Mouse (Mus musculus) G1E (cell line): ENCODE data around the gene Arhgap20. TPM values are rescaled to one million over a fixed set of nuclear protein-coding genes. Genes with fewer than 3 reads are reported as not detected.

Experiments used
- ATAC-seq: 2 replicates; pipeline ENCODE4 v1.8.0; 2016; ENCODE audit warnings: mild to moderate bottlenecking; ENCODE audit not compliant: insufficient number of reproducible peaks, poor library complexity, low FRiP score, severe bottlenecking; ENCODE audit errors: extremely low read depth
- DNase-seq: peaks from one replicate; pipeline ENCODE4 v3.0.0; 2012; ENCODE audit warnings: low spot score
- H3K27me3 ChIP-seq: 2 replicates; pipeline ENCODE4 v1.6.1; 2012; ENCODE audit warnings: mild to moderate bottlenecking, low read length, inconsistent platforms; ENCODE audit not compliant: insufficient read depth
- H3K36me3 ChIP-seq: replicated peaks from 2 replicates; pipeline ENCODE3; 2012; ENCODE audit warnings: mild to moderate bottlenecking, inconsistent platforms
- H3K4me1 ChIP-seq: 2 replicates; pipeline ENCODE4 v1.6.1; 2012; ENCODE audit warnings: low read depth, low read length, inconsistent platforms, mixed read lengths; ENCODE audit not compliant: insufficient read depth
- H3K4me3 ChIP-seq: 2 replicates; pipeline ENCODE4 v1.5.1; 2012; ENCODE audit warnings: low read depth, mild to moderate bottlenecking, inconsistent platforms, low read length, moderate library complexity, mixed read lengths
- H3K9me3 ChIP-seq: replicated peaks from 2 replicates; pipeline ENCODE4 v1.6.1; 2012; ENCODE audit warnings: inconsistent platforms
- CTCF ChIP-seq: IDR thresholded peaks from 2 replicates; pipeline ENCODE4 v1.5.1; 2012; ENCODE audit warnings: low read depth, low read length, inconsistent platforms, mixed read lengths
- GATA1 ChIP-seq: IDR thresholded peaks from 2 replicates; pipeline ENCODE4 v1.6.1; 2012; ENCODE audit warnings: borderline replicate concordance, low read length, inconsistent platforms, mixed read lengths
- GATA2 ChIP-seq: IDR thresholded peaks from 2 replicates; pipeline ENCODE4 v1.6.1; 2012; ENCODE audit warnings: low read depth, low read length, inconsistent platforms, borderline replicate concordance
- POLR2AphosphoS5 ChIP-seq: IDR thresholded peaks from 2 replicates; pipeline ENCODE4 v1.6.1; 2012; ENCODE audit warnings: low read depth, low read length, inconsistent platforms; ENCODE audit not compliant: insufficient replicate concordance
- TAL1 ChIP-seq: conservative IDR thresholded peaks from 2 replicates; pipeline ENCODE4 v1.6.1; 2012; ENCODE audit warnings: low read depth, low read length, inconsistent platforms, mixed read lengths
- polyA plus RNA-seq: library from polyadenylated mRNA; stranded (reverse); fragments of >175 nt; gene quantifications from 2 replicates; pipeline ENCODE4 v1.2.3, GENCODE M21; 2012
- total RNA-seq, 2 experiments: library from RNA; stranded (forward) in 1 of 2; stranded (reverse) in 1 of 2; fragments of 200-1000 nt in 1 of 2; fragments of >200 nt in 1 of 2; fragmentation: Nextera tagmentation in 1 of 2; gene quantifications; 2 replicates each; pipeline ENCODE4 v1.2.3; 2014 to 2017

Arhgap20 gene
- total and polyA plus RNA-seq, 3 experiments: 0.27 TPM; not detected in 2

- TF ChIP-seq GATA2 (no peak), GATA1 (no peak), TAL1 (no peak), POLR2AphosphoS5 (no peak), CTCF (no peak)
- no peaks in the 10 kb centered on the region for H3K27me3 ChIP-seq
- H3K4me3 ChIP-seq: no peak overlapping the region
- no peak for ATAC-seq
- H3K9me3 ChIP-seq: no peaks in the 10 kb centered on the region
- no peaks in the 10 kb centered on the region for H3K36me3 ChIP-seq
- H3K4me1 ChIP-seq: no peaks in the 10 kb centered on the region
- DNase-seq: no peak
Observed at GRCm38 (mm10) chr9:51864273-51864672, 99.1 kb downstream of the Arhgap20 start.

DNA sequence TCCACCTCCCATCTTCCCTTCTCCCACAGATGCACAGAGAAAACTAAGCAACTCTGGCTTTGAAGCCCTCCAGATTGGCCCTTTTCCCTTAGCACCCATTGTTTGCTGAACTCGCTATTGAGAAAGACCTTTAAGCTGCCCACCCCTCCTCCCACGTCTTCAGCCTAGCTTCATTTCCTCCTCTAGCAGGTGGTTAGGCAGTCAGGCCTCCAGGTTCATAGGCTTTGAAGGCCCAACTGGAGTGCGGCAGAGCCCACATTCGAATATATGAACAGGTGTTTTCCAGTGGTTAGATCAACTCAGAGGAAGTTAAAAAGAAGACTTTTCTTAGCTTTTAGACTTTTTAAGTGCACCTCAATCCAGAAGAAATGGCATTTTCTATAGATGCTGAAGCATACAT lies 101.5 kb downstream of the Arhgap20 start:
- H3K9me3 ChIP-seq: no peaks in the 10 kb centered on the region
- H3K27me3 ChIP-seq: no peaks in the 10 kb centered on the region
- H3K4me3 ChIP-seq: no peak overlapping the region
- DNase-seq (no peak), ATAC-seq (no peak)
- H3K4me1 ChIP-seq: no peaks in the 10 kb centered on the region
- TF ChIP-seq POLR2AphosphoS5 (no peak), CTCF (no peak), GATA1 (no peak), GATA2 (no peak), TAL1 (no peak)
- no peaks in the 10 kb centered on the region for H3K36me3 ChIP-seq

GRCm38 (mm10) chr9:51869056-51869455 lies 103.9 kb downstream of the Arhgap20 start:
- DNase-seq: no peak
- Histone ChIP-seq H3K36me3 (no peaks in the 10 kb centered on the region), H3K4me3 (no peak overlapping the region), H3K9me3 (no peaks in the 10 kb centered on the region), H3K27me3 (no peaks in the 10 kb centered on the region), H3K4me1 (no peaks in the 10 kb centered on the region)
- no peak for ATAC-seq
- no peak for TF ChIP-seq POLR2AphosphoS5
- TF ChIP-seq GATA2: no peak
- no peak for TF ChIP-seq CTCF
- no peak for TF ChIP-seq TAL1
- TF ChIP-seq GATA1: no peak

DNA sequence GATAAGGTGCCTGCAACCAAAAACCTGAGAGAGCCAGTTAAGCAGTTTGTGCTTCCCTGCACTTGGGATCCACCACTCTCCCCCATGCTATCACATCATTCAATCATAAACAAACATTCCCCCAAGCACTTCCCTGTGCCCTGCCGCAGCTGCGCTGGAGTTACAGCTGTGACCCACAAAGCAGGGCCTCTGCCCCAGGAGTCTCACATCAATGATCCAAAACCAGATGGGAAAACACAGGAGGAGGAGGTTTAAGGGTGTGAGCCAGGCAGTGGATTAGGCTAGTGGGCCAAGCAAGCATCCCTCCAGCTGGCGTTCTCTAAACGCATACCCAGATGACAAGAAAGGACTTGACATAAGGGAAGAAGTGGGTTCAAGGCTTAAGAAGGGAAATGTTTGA lies 109.2 kb downstream of the Arhgap20 start:
- DNase-seq (no peak), ATAC-seq (no peak)
- H3K4me1 ChIP-seq: no peaks in the 10 kb centered on the region
- H3K27me3 ChIP-seq: peaks cover 2% of the 10 kb centered on the region; the same call in 1 of the 2 replicates
- TF ChIP-seq POLR2AphosphoS5: no peak
- no peak for TF ChIP-seq GATA1
- TF ChIP-seq CTCF: no peak
- TF ChIP-seq GATA2: no peak
- no peak for TF ChIP-seq TAL1
- H3K9me3 ChIP-seq: no peaks in the 10 kb centered on the region
- H3K4me3 ChIP-seq: no peak overlapping the region
- no peaks in the 10 kb centered on the region for H3K36me3 ChIP-seq

- ATAC-seq (no peak), DNase-seq (no peak)
- H3K9me3 ChIP-seq: no peaks in the 10 kb centered on the region
- TF ChIP-seq CTCF: no peak
- TF ChIP-seq TAL1: no peak
- no peak for TF ChIP-seq GATA2
- no peak for TF ChIP-seq POLR2AphosphoS5
- no peak for TF ChIP-seq GATA1
- H3K4me3 ChIP-seq: no peak overlapping the region
- no peaks in the 10 kb centered on the region for H3K4me1 ChIP-seq
- H3K27me3 ChIP-seq: peaks cover 2% of the 10 kb centered on the region; the same call in 1 of the 2 replicates
- H3K36me3 ChIP-seq: no peaks in the 10 kb centered on the region
Observed at GRCm38 (mm10) chr9:51875531-51875930, 110.4 kb downstream of the Arhgap20 start.

DNA sequence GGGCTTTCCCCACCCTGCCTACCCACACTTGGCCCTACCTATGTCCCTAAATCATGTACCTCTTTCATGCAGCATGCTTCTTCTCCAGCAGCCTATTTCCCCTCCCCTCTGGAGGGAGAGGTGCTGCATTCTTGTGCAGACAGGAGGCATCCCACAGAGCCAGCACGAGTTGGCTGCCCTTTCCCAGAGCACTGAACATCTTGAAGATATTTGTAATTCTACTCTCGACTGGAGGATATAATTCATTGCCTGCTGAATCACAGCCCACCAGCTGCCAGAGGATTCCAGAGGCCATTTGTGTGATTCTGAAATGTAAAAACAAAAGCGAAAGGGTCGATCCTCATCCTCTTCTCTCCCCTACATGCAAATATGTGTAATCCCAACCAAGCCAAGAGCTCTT lies 116.2 kb downstream of the Arhgap20 start:
- DNase-seq (no peak), ATAC-seq (no peak)
- TF ChIP-seq GATA2 (no peak), POLR2AphosphoS5 (no peak), GATA1 (no peak), CTCF (no peak), TAL1 (no peak)
- H3K4me1 ChIP-seq: no peaks in the 10 kb centered on the region
- no peak overlapping the region for H3K4me3 ChIP-seq
- no peaks in the 10 kb centered on the region for H3K9me3 ChIP-seq
- no peaks in the 10 kb centered on the region for H3K36me3 ChIP-seq
- H3K27me3 ChIP-seq: peaks cover 4% of the 10 kb centered on the region; the same call in 1 of the 2 replicates

DNA sequence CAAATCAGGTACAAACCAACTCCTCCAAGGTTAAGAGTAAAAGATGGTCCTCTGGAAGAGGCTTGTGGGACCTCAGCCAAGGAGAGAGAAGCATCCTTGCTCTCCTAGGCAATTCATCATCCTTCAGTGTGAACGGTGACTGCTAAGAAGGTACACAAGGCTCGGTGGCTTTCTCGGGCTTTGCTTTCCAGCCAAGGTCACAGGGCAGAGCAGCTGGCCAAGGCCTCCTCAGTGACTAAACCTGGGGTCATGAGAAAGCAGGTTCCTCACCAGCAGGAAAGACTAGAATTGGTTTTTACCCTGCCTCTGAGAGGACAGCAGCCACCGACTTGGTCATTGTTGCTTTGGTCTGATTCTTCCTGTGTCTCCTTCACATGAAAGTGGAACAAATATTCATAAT lies 116.7 kb downstream of the Arhgap20 start:
- Histone ChIP-seq H3K36me3 (no peaks in the 10 kb centered on the region), H3K4me1 (no peaks in the 10 kb centered on the region), H3K4me3 (no peak overlapping the region), H3K9me3 (no peaks in the 10 kb centered on the region), H3K27me3 (peaks cover 4% of the 10 kb centered on the region; the same call in 1 of the 2 replicates)
- TF ChIP-seq CTCF (no peak), TAL1 (no peak), GATA1 (no peak), POLR2AphosphoS5 (no peak), GATA2 (no peak)
- no peak for DNase-seq
- ATAC-seq: no peak
